Mouse (Mus musculus) pancreas, adult 10 weeks (tissue): ENCODE data around the gene Ankrd31. TPM values are rescaled to one million over a fixed set of nuclear protein-coding genes. Genes with fewer than 3 reads are reported as not detected.

Experiments used
- polyA plus RNA-seq: library from polyadenylated mRNA; stranded (reverse); fragments of 350-450 nt; fragmentation: Illumina TruSeq; extraction: RNeasy Lipid Tissue Mini Kit (QIAGEN cat#74804); gene quantifications from one replicate; pipeline ENCODE4 v1.2.3, GENCODE M21; 2015; ENCODE audit warnings: low read depth, low replicate concordance; ENCODE audit not compliant: insufficient read depth

Ankrd31 gene
- not detected for polyA plus RNA-seq

GRCm38 (mm10) chr13:96748109-96748845 is at the start of gene Ankrd31:
TSS of gene Ankrd31 (plus strand) at chr13:96748272.

GRCm38 (mm10) chr13:96923999-96924961 is 176.2 kb downstream of the Ankrd31 start, which contains the start of gene Gcnt4:
TSS of gene Gcnt4 (plus strand) at chr13:96924689.

Other genes with a start within 250 kb of the Ankrd31 start
- gene Polk, start 205.7 kb upstream of the Ankrd31 start, polyA plus RNA-seq, result 2.1 TPM
- gene Col4a3bp, start 205.7 kb upstream of the Ankrd31 start, polyA plus RNA-seq, result 9.3 TPM
- 8.4 TPM for gene Hmgcr, start 77.3 kb upstream of the Ankrd31 start, polyA plus RNA-seq
- gene Gcnt4, start 176.4 kb downstream of the Ankrd31 start, polyA plus RNA-seq, result not detected